Comparison of ENCODE assay signal across 9 mouse cellular contexts in genomic region chr2:32304145-32304832, GRCm38 (mm10). TPM values are rescaled to one million over a fixed set of nuclear protein-coding genes. Genes with fewer than 3 reads are reported as not detected.
A peak's percentile ranks its signal among the peaks of the same experiment; 100 is the strongest.
DNase-seq lines count a peak whose midpoint lies in the region; ATAC-seq and TF ChIP-seq lines count a peak whose summit lies in the region.
"Had no signal": no experiment of that assay in that cellular context is flagged by ENCODE, and none has a peak within 500 bp of the region (broad histone marks: within the 10 kb centered on the region; RNA-seq: fewer than 3 reads in every experiment).

No protein-coding gene starts in this region.

- 56% methylated on average over 8 of the region's 8 CpGs for WGBS in hindbrain, embryonic 10.5 days
- 55% methylated on average over 8 of the region's 8 CpGs for WGBS in hindbrain, embryonic 14.5 days
- 53% methylated on average over 8 of the region's 8 CpGs for WGBS in forebrain, embryonic 13.5 days
- WGBS in midbrain, embryonic 15.5 days = 57% methylated on average over 8 of the region's 8 CpGs

- peaks cover 14% of the 10 kb centered on the region for H3K4me1 ChIP-seq in hindbrain, embryonic 10.5 days (replicated peaks)
- H3K4me1 ChIP-seq in hindbrain, embryonic 14.5 days (replicated peaks; ENCODE audit: control insufficient read depth, insufficient read depth, low read length) = no peaks in the 10 kb centered on the region
- no peaks in the 10 kb centered on the region for H3K4me1 ChIP-seq in ES-Bruce4 (ENCODE audit: control insufficient read depth, insufficient read depth, low read length)
- H3K4me1 ChIP-seq in forebrain, embryonic 13.5 days = no peaks in the 10 kb centered on the region
- no peaks in the 10 kb centered on the region for H3K4me1 ChIP-seq in midbrain, embryonic 15.5 days
- H3K4me1 ChIP-seq: liver, embryonic 13.5 days had no signal

- H3K36me3 ChIP-seq in hindbrain, embryonic 10.5 days = peaks cover 96% of the 10 kb centered on the region
- H3K36me3 ChIP-seq in hindbrain, embryonic 14.5 days (replicated peaks; ENCODE audit: control insufficient read depth, insufficient read depth) = peaks cover 99% of the 10 kb centered on the region
- H3K36me3 ChIP-seq in ES-Bruce4 (ENCODE audit: control insufficient read depth, insufficient read depth, low read length, poor library complexity, severe bottlenecking) = no peaks in the 10 kb centered on the region
- H3K36me3 ChIP-seq in forebrain, embryonic 13.5 days (ENCODE audit: poor library complexity, severe bottlenecking) = peaks cover 93% of the 10 kb centered on the region
- H3K36me3 ChIP-seq in midbrain, embryonic 15.5 days (replicated peaks) = peaks cover 55% of the 10 kb centered on the region

- no peak for TF ChIP-seq POLR2A in ES-Bruce4 (IDR thresholded peaks at IDR 0.05; ENCODE audit: insufficient read depth, low read length)

- H3K9ac ChIP-seq in hindbrain, embryonic 14.5 days = no peak overlapping the region
- H3K9ac ChIP-seq in ES-Bruce4 (ENCODE audit: low read depth, poor library complexity, severe bottlenecking) = no peak overlapping the region
- no peak overlapping the region for H3K9ac ChIP-seq in forebrain, embryonic 13.5 days
- H3K9ac ChIP-seq in midbrain, embryonic 15.5 days = no peak overlapping the region
- H3K9ac ChIP-seq: liver, embryonic 13.5 days had no signal

- no peaks in the 10 kb centered on the region for H3K9me3 ChIP-seq in hindbrain, embryonic 10.5 days
- no peaks in the 10 kb centered on the region for H3K9me3 ChIP-seq in hindbrain, embryonic 14.5 days (ENCODE audit: control insufficient read depth, low read length)
- H3K9me3 ChIP-seq in ES-Bruce4 (replicated peaks; ENCODE audit: control insufficient read depth, insufficient read depth, low read length, poor library complexity, severe bottlenecking) = no peaks in the 10 kb centered on the region
- no peaks in the 10 kb centered on the region for H3K9me3 ChIP-seq in forebrain, embryonic 13.5 days (replicated peaks)
- no peaks in the 10 kb centered on the region for H3K9me3 ChIP-seq in midbrain, embryonic 15.5 days
- H3K9me3 ChIP-seq: liver, embryonic 13.5 days had no signal

- no peak overlapping the region for H3K4me3 ChIP-seq in hindbrain, embryonic 10.5 days
- H3K4me3 ChIP-seq in hindbrain, embryonic 14.5 days (replicated peaks; ENCODE audit: low read length) = no peak overlapping the region
- H3K4me3 ChIP-seq in ES-Bruce4 (ENCODE audit: low read depth, low read length) = no peak overlapping the region
- H3K4me3 ChIP-seq in forebrain, embryonic 13.5 days = no peak overlapping the region
- no peak overlapping the region for H3K4me3 ChIP-seq in midbrain, embryonic 15.5 days
- H3K4me3 ChIP-seq: liver, embryonic 13.5 days had no signal

- TF ChIP-seq EP300 in ES-Bruce4 (IDR thresholded peaks at IDR 0.05; ENCODE audit: insufficient read depth, low read depth, low read length) = 0 out of 2 replicates have a peak, but pooled peaks have one; percentile 8

- ATAC-seq in hindbrain, embryonic 14.5 days (ENCODE audit: low FRiP score) = no peak
- ATAC-seq in forebrain, embryonic 13.5 days = peak; percentile 48
- 0 out of 2 replicates have a peak, but pooled peaks have one; percentile 18 for ATAC-seq in midbrain, embryonic 15.5 days (replicated peaks)

- peaks cover 5% of the 10 kb centered on the region; the same call in 1 of the 2 replicates for H3K27me3 ChIP-seq in hindbrain, embryonic 10.5 days (ENCODE audit: insufficient read depth, poor library complexity, severe bottlenecking)
- H3K27me3 ChIP-seq in hindbrain, embryonic 14.5 days (ENCODE audit: control insufficient read depth, insufficient read depth, low read length) = no peaks in the 10 kb centered on the region
- no peaks in the 10 kb centered on the region for H3K27me3 ChIP-seq in ES-Bruce4 (ENCODE audit: control insufficient read depth, insufficient read depth, low read length, poor library complexity, severe bottlenecking)
- no peaks in the 10 kb centered on the region for H3K27me3 ChIP-seq in forebrain, embryonic 13.5 days
- H3K27me3 ChIP-seq in midbrain, embryonic 15.5 days (replicated peaks) = no peaks in the 10 kb centered on the region
- H3K27me3 ChIP-seq: liver, embryonic 13.5 days had no signal

- H3K4me2 ChIP-seq in hindbrain, embryonic 14.5 days (replicated peaks) = no peak overlapping the region
- no peak overlapping the region for H3K4me2 ChIP-seq in forebrain, embryonic 13.5 days
- H3K4me2 ChIP-seq in midbrain, embryonic 15.5 days = no peak overlapping the region
- H3K4me2 ChIP-seq: liver, embryonic 13.5 days had no signal

- peak; percentile 58 for DNase-seq in hindbrain, embryonic 10.5 days (ENCODE audit: low spot score)
- no peak for DNase-seq in hindbrain, embryonic 14.5 days (ENCODE audit: low spot score)
- DNase-seq in c-Kit-positive CD71-positive TER-119-positive erythroid progenitor cells, embryonic 14.5 days (ENCODE audit: low spot score) = peak; percentile 25
- DNase-seq in kidney, postnatal 14 days = peak; percentile 58
- DNase-seq in yolk sac, embryonic 10.5 days (ENCODE audit: low spot score) = peak; percentile 58
- DNase-seq: liver, embryonic 13.5 days had no signal

- peak; percentile 96 for TF ChIP-seq CTCF in ES-Bruce4 (IDR thresholded peaks at IDR 0.05; ENCODE audit: low read depth, low read length)

- H3K27ac ChIP-seq in hindbrain, embryonic 10.5 days = no peak overlapping the region
- H3K27ac ChIP-seq in hindbrain, embryonic 14.5 days = no peak overlapping the region
- H3K27ac ChIP-seq in ES-Bruce4 (ENCODE audit: insufficient read depth, low read length) = no peak overlapping the region
- no peak overlapping the region for H3K27ac ChIP-seq in forebrain, embryonic 13.5 days
- H3K27ac ChIP-seq in midbrain, embryonic 15.5 days = no peak overlapping the region
- H3K27ac ChIP-seq: liver, embryonic 13.5 days had no signal

RNA-seq across cellular contexts. Expression of gene Swi5, which starts 16.4 kb away (rescaled TPM):
- 488 and 544 TPM in 2 replicates for polyA plus RNA-seq in hindbrain, embryonic 10.5 days (2016; fragmentation: Nextera tagmentation; extraction: Ambion mirVana)
- 192 and 221 TPM in 2 replicates for polyA plus RNA-seq in hindbrain, embryonic 14.5 days (2014; fragmentation: Nextera tagmentation; extraction: Ambion mirVana)
- 553 and 558 TPM in 2 replicates for polyA plus RNA-seq in ES-Bruce4 (2011; ENCODE audit: insufficient read depth, insufficient read length, low read depth, missing spikeins)
- 466 and 470 TPM in 2 replicates for polyA plus RNA-seq in forebrain, embryonic 13.5 days (2015; fragmentation: Nextera tagmentation; extraction: Ambion mirVana)
- polyA plus RNA-seq in midbrain, embryonic 15.5 days (2015; fragmentation: Nextera tagmentation; extraction: Ambion mirVana) = 404 TPM in 2 replicates

RNA-seq across cellular contexts. Expression of gene Golga2, which starts 17.1 kb away (rescaled TPM):
- polyA plus RNA-seq in hindbrain, embryonic 10.5 days (2016; fragmentation: Nextera tagmentation; extraction: Ambion mirVana) = 20.2 and 22.6 TPM in 2 replicates
- polyA plus RNA-seq in hindbrain, embryonic 14.5 days (2014; fragmentation: Nextera tagmentation; extraction: Ambion mirVana) = 26.4 and 29.6 TPM in 2 replicates
- 38.4 and 39.3 TPM in 2 replicates for polyA plus RNA-seq in ES-Bruce4 (2011; ENCODE audit: insufficient read depth, insufficient read length, low read depth, missing spikeins)
- polyA plus RNA-seq in forebrain, embryonic 13.5 days (2015; fragmentation: Nextera tagmentation; extraction: Ambion mirVana) = 20.5 and 23.4 TPM in 2 replicates
- 34.1 and 35.6 TPM in 2 replicates for polyA plus RNA-seq in midbrain, embryonic 15.5 days (2015; fragmentation: Nextera tagmentation; extraction: Ambion mirVana)

RNA-seq across cellular contexts. Expression of gene Uck1, which starts 44.3 kb away (rescaled TPM):
- polyA plus RNA-seq in hindbrain, embryonic 10.5 days (2016; fragmentation: Nextera tagmentation; extraction: Ambion mirVana) = 77.2 and 83.0 TPM in 2 replicates
- 76.0 and 86.5 TPM in 2 replicates for polyA plus RNA-seq in hindbrain, embryonic 14.5 days (2014; fragmentation: Nextera tagmentation; extraction: Ambion mirVana)
- polyA plus RNA-seq in ES-Bruce4 (2011; ENCODE audit: insufficient read depth, insufficient read length, low read depth, missing spikeins) = 27.8 and 29.7 TPM in 2 replicates
- polyA plus RNA-seq in forebrain, embryonic 13.5 days (2015; fragmentation: Nextera tagmentation; extraction: Ambion mirVana) = 76.9 and 89.3 TPM in 2 replicates
- polyA plus RNA-seq in midbrain, embryonic 15.5 days (2015; fragmentation: Nextera tagmentation; extraction: Ambion mirVana) = 112 and 117 TPM in 2 replicates

RNA-seq across cellular contexts. Expression of gene Ciz1, which starts 47.8 kb away (rescaled TPM):
- 56.3 and 69.4 TPM in 2 replicates for polyA plus RNA-seq in hindbrain, embryonic 10.5 days (2016; fragmentation: Nextera tagmentation; extraction: Ambion mirVana)
- 47.5 and 49.1 TPM in 2 replicates for polyA plus RNA-seq in hindbrain, embryonic 14.5 days (2014; fragmentation: Nextera tagmentation; extraction: Ambion mirVana)
- 34.3 and 38.7 TPM in 2 replicates for polyA plus RNA-seq in ES-Bruce4 (2011; ENCODE audit: insufficient read depth, insufficient read length, low read depth, missing spikeins)
- polyA plus RNA-seq in forebrain, embryonic 13.5 days (2015; fragmentation: Nextera tagmentation; extraction: Ambion mirVana) = 49.0 and 52.4 TPM in 2 replicates
- 62.5 and 64.4 TPM in 2 replicates for polyA plus RNA-seq in midbrain, embryonic 15.5 days (2015; fragmentation: Nextera tagmentation; extraction: Ambion mirVana)

RNA-seq across cellular contexts. Expression of gene Dnm1, which starts 48.8 kb away (rescaled TPM):
- polyA plus RNA-seq in hindbrain, embryonic 10.5 days (2016; fragmentation: Nextera tagmentation; extraction: Ambion mirVana) = 12.3 and 17.0 TPM in 2 replicates
- polyA plus RNA-seq in hindbrain, embryonic 14.5 days (2014; fragmentation: Nextera tagmentation; extraction: Ambion mirVana) = 123 and 132 TPM in 2 replicates
- polyA plus RNA-seq in ES-Bruce4 (2011; ENCODE audit: insufficient read depth, insufficient read length, low read depth, missing spikeins) = 11.6 and 17.0 TPM in 2 replicates
- 13.7 and 20.2 TPM in 2 replicates for polyA plus RNA-seq in forebrain, embryonic 13.5 days (2015; fragmentation: Nextera tagmentation; extraction: Ambion mirVana)
- polyA plus RNA-seq in midbrain, embryonic 15.5 days (2015; fragmentation: Nextera tagmentation; extraction: Ambion mirVana) = 78.4 and 79.0 TPM in 2 replicates
